Mouse (Mus musculus) kidney, adult 2 months (tissue): ENCODE measurements around the gene Krtap10-10.

Source experiments
- CTCF ChIP-seq: fragments of 200-500 bp; conservative IDR thresholded peaks from 2 replicates; pipeline ENCODE4 v1.5.1; 2011; ENCODE audit warnings: low read depth, mild to moderate bottlenecking, control low read depth, low read length, moderate library complexity, mixed read lengths; ENCODE audit not compliant: insufficient read depth, insufficient read length
- POLR2A ChIP-seq: fragments of 200-500 bp; IDR thresholded peaks from one replicate; pipeline ENCODE4 v1.6.1; 2011; ENCODE audit warnings: low read depth, low read length, control low read depth

DNA sequence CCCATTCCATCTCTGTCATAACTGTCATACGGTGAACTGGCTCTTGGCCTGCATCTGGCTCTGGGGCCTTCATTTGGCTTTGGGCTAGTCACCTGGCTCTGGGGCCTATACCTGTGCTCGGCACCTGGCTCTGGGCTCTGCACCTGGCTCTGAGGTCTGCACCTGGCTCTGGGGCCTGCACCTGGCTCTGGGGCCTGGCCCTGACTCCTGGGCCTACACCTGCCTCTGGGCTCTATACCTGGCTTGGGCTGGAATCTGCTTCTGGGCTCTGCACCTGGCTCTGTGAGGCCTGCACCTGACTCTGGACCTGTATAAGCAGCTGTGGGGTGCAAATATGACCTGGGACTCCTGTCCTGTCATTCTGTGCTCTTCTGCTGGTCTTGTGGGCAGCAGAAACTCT is 11.8 kb downstream of the Krtap10-10 start:
- TF ChIP-seq CTCF (no peak), POLR2A (no peak)
